Mouse (Mus musculus) retina, postnatal 1 day (tissue): ENCODE data around the gene Dapl1.

Experiments
- DNase-seq: peaks from one replicate; pipeline ENCODE4 v3.0.0-alpha.2; 2012

Gene Dapl1

DNA sequence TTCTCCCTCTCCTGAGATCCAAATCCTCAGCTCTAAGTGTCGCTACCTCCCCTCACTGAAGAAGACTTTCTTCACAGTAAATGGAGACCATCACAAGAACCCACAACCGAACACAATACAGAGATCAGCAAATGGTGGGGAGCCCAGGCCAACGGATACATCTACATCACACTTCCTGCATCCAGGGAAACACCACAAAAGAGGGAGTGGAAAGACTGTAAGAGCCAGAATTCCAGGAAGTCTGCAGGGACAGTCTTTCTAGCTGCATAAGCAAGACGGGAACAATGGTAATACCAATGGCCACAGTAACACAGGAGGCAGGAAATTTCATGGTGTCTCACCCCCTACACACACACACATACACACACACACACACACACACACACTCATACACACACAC is 55.3 kb downstream of the Dapl1 start:
- DNase-seq = no peak

DNA sequence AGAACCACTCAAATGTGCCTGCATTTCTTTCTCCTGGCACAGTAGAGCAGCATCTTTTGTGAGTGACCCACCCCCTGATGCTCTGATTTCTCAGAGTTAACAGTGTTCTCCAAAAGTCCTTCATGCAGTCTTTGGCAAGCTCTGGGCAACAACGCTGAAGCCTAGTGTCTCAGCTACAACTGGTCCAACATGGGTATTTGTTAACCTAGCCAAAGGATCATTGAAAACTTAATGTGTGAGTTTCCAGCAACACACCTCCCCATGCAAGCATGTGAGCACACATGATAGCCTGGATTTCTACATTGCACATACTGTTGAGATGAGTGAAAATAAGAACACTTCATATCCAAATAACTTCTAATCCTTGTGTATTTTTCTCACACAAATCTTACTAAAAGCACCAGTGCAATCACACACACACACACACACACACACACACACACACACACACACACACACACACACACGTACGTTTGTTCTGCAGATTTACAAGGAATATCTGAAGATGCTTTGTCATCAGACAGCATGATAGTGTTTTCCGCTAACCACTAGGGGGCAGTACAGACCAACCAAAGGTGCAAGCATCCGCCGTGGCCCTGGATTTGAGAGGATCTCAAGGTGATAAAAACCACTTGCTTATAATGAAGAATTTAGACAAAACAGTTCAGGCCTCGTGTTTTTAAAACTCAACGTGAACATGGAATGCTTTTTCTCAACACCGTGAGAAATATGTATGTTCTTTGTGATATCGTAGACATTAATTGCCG is 56.9 kb downstream of the Dapl1 start:
- peak; percentile 91 for DNase-seq

DNA sequence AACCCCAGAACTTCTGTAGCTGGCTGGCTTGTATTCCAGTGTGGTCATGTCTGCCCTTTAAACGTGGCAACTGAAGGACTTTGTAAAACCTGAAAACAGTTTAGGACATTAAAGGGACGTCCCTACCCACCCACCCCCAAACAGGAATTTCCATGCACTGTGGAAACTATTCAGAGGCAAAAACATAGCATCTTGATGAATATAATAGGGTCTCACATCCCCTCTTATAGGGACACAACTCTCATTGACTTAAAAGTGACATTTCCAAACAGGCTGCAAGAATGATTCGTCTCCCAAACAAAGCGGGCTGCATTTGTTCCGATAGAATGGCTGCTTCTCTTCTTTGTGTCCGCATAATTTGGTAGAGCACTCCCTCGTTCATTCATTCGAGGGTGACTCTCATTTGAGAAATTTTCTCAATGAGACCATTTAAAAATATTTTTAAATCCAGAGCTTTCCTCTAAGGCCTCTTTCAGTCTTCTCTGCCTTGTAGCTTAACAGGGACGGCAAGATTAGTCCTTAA is 59.2 kb downstream of the Dapl1 start:
- peak; percentile 58 for DNase-seq

GRCm38 (mm10) chr2:59544237-59544909 is 59.9 kb downstream of the Dapl1 start:
- no peak for DNase-seq

DNA sequence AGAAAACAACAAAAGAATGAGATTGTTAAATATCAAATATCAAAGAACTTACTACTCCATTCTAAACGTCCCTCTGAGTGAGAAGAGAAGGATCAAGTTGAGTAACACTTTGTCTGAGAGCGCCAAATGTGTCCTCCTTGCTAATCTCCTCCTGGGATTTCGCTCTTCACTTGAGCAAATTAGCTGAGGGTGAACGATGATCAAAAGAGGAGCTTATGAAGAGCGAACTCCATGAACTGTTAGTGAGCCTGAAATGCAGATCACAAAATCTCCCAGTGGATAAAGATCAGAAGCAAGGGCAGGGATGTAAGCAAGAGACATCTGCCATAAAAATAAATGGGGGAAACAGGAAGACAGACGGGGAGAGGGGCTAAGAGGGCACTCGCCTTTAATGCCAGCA is 60.5 kb downstream of the Dapl1 start:
- peak; percentile 73 for DNase-seq

GRCm38 (mm10) chr2:59547369-59548099 is 63.1 kb downstream of the Dapl1 start:
- no peak for DNase-seq

- DNase-seq = no peak
Observed at GRCm38 (mm10) chr2:59552784-59553183, 68.3 kb downstream of the Dapl1 start.

GRCm38 (mm10) chr2:59554373-59554940 is 70.0 kb downstream of the Dapl1 start:
- no peak for DNase-seq
